Mouse (Mus musculus) heart, embryonic 14.5 days (tissue): ENCODE measurements around the gene Igll1. TPM values are rescaled to one million over a fixed set of nuclear protein-coding genes. Genes with fewer than 3 reads are reported as not detected.
"Not testable (repeated sequence)": the region's sequence is repeated elsewhere in the genome, so short reads cannot be mapped to it uniquely, and the experiment has no call there.

Source experiments
- ATAC-seq: fragments of 200-750 bp; cut with Nextera tagmentation; 2 replicates; pipeline ENCODE4 v1.8.0; 2017; ENCODE audit warnings: low read depth, moderate TSS enrichment; ENCODE audit not compliant: insufficient number of reproducible peaks, insufficient read depth, low FRiP score
- H3K27ac ChIP-seq, 2 experiments: fragments of 200-500 bp in 1 of 2; fragments of 300-500 bp in 1 of 2; sonication (generic) in 1 of 2; replicated peaks in 1 of 2; 2 replicates each; pipeline ENCODE4 v1.5.1; 2012 to 2014; ENCODE audit warnings: low read depth in 2 of 2, low read length in 2 of 2, control low read depth in 1 of 2, mild to moderate bottlenecking in 1 of 2, mixed read lengths in 1 of 2; ENCODE audit not compliant: control insufficient read depth in 1 of 2, insufficient read depth in 1 of 2
- H3K27me3 ChIP-seq: fragments of 300-500 bp; sonication (generic); 2 replicates; pipeline ENCODE4 v1.6.1; 2014; ENCODE audit warnings: mild to moderate bottlenecking, low read length, control low read depth; ENCODE audit not compliant: control insufficient read depth, insufficient read depth
- H3K36me3 ChIP-seq: fragments of 300-500 bp; sonication (generic); 2 replicates; pipeline ENCODE4 v1.6.1; 2014; ENCODE audit warnings: mild to moderate bottlenecking, control low read depth, low read length, mixed read lengths; ENCODE audit not compliant: control insufficient read depth, insufficient read depth
- H3K4me1 ChIP-seq, 2 experiments: fragments of 200-500 bp in 1 of 2; fragments of 300-500 bp in 1 of 2; sonication (generic) in 1 of 2; 2 replicates each; pipeline ENCODE4 v1.6.1; 2012 to 2014; ENCODE audit warnings: low read length in 2 of 2, control low read depth in 1 of 2, mixed read lengths in 1 of 2; ENCODE audit not compliant: control insufficient read depth in 2 of 2, insufficient read depth in 2 of 2
- H3K4me2 ChIP-seq: fragments of 300-500 bp; sonication (generic); 2 replicates; pipeline ENCODE4 v1.6.1; 2014; ENCODE audit warnings: mild to moderate bottlenecking, low read length
- H3K4me3 ChIP-seq, 2 experiments: fragments of 200-500 bp in 1 of 2; fragments of 300-500 bp in 1 of 2; sonication (generic) in 1 of 2; 2 replicates each; pipeline ENCODE4 v1.5.1; 2012 to 2014; ENCODE audit warnings: low read length in 2 of 2, mild to moderate bottlenecking in 2 of 2, control low read depth in 1 of 2, low read depth in 1 of 2, moderate library complexity in 1 of 2; ENCODE audit not compliant: control insufficient read depth in 1 of 2, insufficient read depth in 1 of 2
- H3K9ac ChIP-seq: fragments of 300-500 bp; sonication (generic); 2 replicates; pipeline ENCODE4 v1.6.1; 2014; ENCODE audit warnings: mild to moderate bottlenecking, low read length
- H3K9me3 ChIP-seq: fragments of 300-500 bp; sonication (generic); 2 replicates; pipeline ENCODE4 v1.6.1; 2016; ENCODE audit warnings: low read length, control low read depth; ENCODE audit not compliant: control insufficient read depth
- WGBS: fragments of 180-500 bp; shearing (Covaris S2); extraction: QIAGEN DNeasy Blood & Tissue Kit; methylation state at CpG from one replicate; pipeline ENCODE4 v1.1.7; 2014; 5-methylcytosine and 5-hydroxymethylcytosine counted together
- polyA plus RNA-seq: library from polyadenylated mRNA; unstranded; fragments of >200 nt; fragmentation: Nextera tagmentation; extraction: Ambion mirVana; gene quantifications from 2 replicates; pipeline ENCODE4 v1.2.1, GENCODE M21; 2014

Gene Igll1
- polyA plus RNA-seq, 1 experiment from 2014 or later = not detected

GRCm38 (mm10) chr16:16865696-16866561 lies 2.1 kb upstream of the Igll1 start:
- WGBS = 45% methylated on average over 4 of the region's 5 CpGs
- H3K4me3 ChIP-seq = no peak overlapping the region
- peaks cover 0 to 4% of the 10 kb centered on the region in 2 experiments; a peak in 3 of 4 replicates for H3K4me1 ChIP-seq
- no peaks in the 10 kb centered on the region for H3K27me3 ChIP-seq
- H3K9ac ChIP-seq = no peak overlapping the region
- H3K27ac ChIP-seq = peak overlapping the region; percentile 14 to 41; a peak in 2 of 4 replicates
- no peak overlapping the region for H3K4me2 ChIP-seq
- no peaks in the 10 kb centered on the region for H3K9me3 ChIP-seq
- H3K36me3 ChIP-seq = no peaks in the 10 kb centered on the region
- ATAC-seq = no peak

GRCm38 (mm10) chr16:16865217-16865616 lies 1.4 kb upstream of the Igll1 start:
- H3K4me3 ChIP-seq = no peak overlapping the region
- H3K4me1 ChIP-seq = peaks cover 0 to 4% of the 10 kb centered on the region in 2 experiments; a peak in 3 of 4 replicates
- no peaks in the 10 kb centered on the region for H3K36me3 ChIP-seq
- H3K9me3 ChIP-seq = no peaks in the 10 kb centered on the region
- no peaks in the 10 kb centered on the region for H3K27me3 ChIP-seq
- ATAC-seq = no peak
- no peak overlapping the region for H3K27ac ChIP-seq
- no peak overlapping the region for H3K9ac ChIP-seq
- no peak overlapping the region for H3K4me2 ChIP-seq

GRCm38 (mm10) chr16:16862288-16862687 lies 1.5 kb downstream of the Igll1 start:
- peaks cover 0 to 4% of the 10 kb centered on the region in 2 experiments; a peak in 3 of 4 replicates for H3K4me1 ChIP-seq
- ATAC-seq = no peak
- H3K27me3 ChIP-seq = no peaks in the 10 kb centered on the region
- H3K9ac ChIP-seq = no peak overlapping the region
- H3K9me3 ChIP-seq = no peaks in the 10 kb centered on the region
- H3K4me2 ChIP-seq = no peak overlapping the region
- no peaks in the 10 kb centered on the region for H3K36me3 ChIP-seq
- no peak overlapping the region for H3K27ac ChIP-seq
- H3K4me3 ChIP-seq = no peak overlapping the region
- 69% methylated on average over 3 of the region's 3 CpGs for WGBS

DNA sequence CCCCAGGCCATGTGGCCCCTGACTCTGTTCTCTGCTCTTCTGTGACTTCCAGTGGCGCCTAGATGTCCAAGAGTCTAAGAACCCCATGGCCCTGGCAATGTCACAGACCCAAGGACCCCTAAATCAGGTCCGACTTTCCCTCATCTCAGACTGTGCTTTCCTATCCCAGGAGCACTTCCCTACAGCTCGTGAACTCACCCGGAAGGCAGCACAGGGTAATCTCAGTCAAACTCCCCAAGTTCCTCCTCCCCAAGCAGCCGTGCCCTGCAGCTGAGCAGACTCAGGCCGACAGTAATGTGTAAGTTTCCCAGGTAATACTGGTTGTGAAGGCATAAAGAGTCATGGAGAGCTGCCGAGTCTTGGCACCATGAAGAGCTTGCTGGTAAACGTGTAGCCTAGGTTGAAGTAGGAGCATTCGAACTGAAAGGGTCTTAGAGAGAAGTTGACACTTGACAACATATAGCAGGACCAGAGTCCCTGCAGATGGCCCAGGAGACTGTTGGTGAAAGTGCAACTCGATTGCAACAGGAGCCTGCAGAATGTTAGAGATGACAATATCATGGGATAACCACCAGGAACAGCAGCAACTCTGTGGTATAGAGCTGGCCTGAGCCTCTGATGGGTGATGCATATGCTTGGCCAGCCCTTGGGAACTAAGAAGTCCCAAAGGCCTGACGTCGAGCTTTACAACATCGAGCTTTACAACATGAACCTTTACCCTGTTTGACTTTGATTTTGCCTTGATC lies 6.9 kb downstream of the Igll1 start:
- no peak overlapping the region for H3K9ac ChIP-seq
- H3K27me3 ChIP-seq = no peaks in the 10 kb centered on the region
- no peak overlapping the region for H3K4me2 ChIP-seq
- H3K27ac ChIP-seq = no peak overlapping the region
- no peaks in the 10 kb centered on the region for H3K4me1 ChIP-seq
- no peaks in the 10 kb centered on the region for H3K36me3 ChIP-seq
- no peak for ATAC-seq
- WGBS = 61% methylated on average over 13 of the region's 13 CpGs
- no peaks in the 10 kb centered on the region for H3K9me3 ChIP-seq
- no peak overlapping the region for H3K4me3 ChIP-seq

DNA sequence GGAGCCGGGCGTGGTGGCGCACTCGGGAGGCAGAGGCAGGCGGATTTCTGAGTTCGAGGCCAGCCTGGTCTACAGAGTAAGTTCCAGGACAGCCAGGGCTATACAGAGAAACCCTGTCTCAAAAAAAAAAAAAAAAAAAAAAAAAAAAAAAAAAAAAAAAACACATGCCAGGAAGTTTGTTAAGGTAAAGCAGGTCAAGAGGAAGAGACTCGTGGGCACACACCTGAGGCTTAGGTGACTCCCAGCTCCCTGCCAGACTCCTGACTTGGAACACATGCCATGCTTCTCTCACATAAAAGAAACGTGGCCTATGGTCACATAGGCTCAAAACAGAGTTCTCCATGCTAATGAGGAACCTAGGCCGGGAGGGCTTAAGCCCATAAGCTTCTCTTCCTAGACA lies 7.7 kb downstream of the Igll1 start:
- not testable (repeated sequence) for H3K4me2 ChIP-seq, H3K27ac ChIP-seq, H3K9ac ChIP-seq, ATAC-seq, H3K4me3 ChIP-seq, H3K36me3 ChIP-seq, H3K4me1 ChIP-seq, H3K27me3 ChIP-seq, H3K9me3 ChIP-seq
- WGBS = 74% methylated on average over 9 of the region's 9 CpGs

DNA sequence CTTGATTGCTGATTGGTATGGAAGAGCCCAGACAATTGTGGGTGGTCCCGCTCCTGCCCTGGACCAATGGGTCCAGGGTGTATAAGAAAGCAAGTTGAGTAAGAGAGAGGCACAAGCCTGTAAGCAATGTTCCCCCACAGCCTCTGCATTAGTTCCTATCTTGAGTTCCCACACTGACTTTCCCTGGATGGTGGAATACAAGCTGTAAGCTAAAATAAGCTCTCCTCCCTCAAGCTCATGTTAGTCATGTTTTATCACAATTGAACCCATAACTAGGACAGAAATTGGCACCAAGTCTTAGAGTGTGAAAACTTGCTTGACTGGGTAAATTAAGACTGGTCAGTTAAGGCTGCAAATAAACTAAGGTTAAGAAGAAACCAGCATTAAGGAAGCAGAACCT lies 8.2 kb downstream of the Igll1 start:
- no peak overlapping the region for H3K27ac ChIP-seq
- WGBS = 87% methylated on average over 1 of the region's 1 CpGs
- ATAC-seq = no peak
- H3K4me1 ChIP-seq = no peaks in the 10 kb centered on the region
- H3K4me3 ChIP-seq = no peak overlapping the region
- H3K9me3 ChIP-seq = no peaks in the 10 kb centered on the region
- no peaks in the 10 kb centered on the region for H3K27me3 ChIP-seq
- H3K4me2 ChIP-seq = no peak overlapping the region
- no peak overlapping the region for H3K9ac ChIP-seq
- H3K36me3 ChIP-seq = no peaks in the 10 kb centered on the region

- Histone ChIP-seq H3K4me1 (no peaks in the 10 kb centered on the region), H3K4me2 (no peak overlapping the region), H3K4me3 (no peak overlapping the region), H3K27me3 (no peaks in the 10 kb centered on the region), H3K9ac (no peak overlapping the region), H3K27ac (no peak overlapping the region), H3K36me3 (no peaks in the 10 kb centered on the region), H3K9me3 (no peaks in the 10 kb centered on the region)
- no peak for ATAC-seq
- WGBS = 22% methylated on average over 6 of the region's 6 CpGs
Observed at GRCm38 (mm10) chr16:16854836-16855235, 8.9 kb downstream of the Igll1 start.
